Mouse (Mus musculus): Measurements from ENCODE around the gene Itgb5. TPM values are rescaled to one million over a fixed set of nuclear protein-coding genes. Genes with fewer than 3 reads are reported as not detected.

The Itgb5 gene
- polyA plus RNA-seq, 1 experiment, result 36.7 TPM

- no peak for DNase-seq (ENCODE audit: low read depth)
These were observed 63.1 kb downstream of the Itgb5 start for GRCm38 (mm10) chr16:33892539-33892938.

GRCm38 (mm10) chr16:33893796-33894195, 64.3 kb downstream of the Itgb5 start:
- no peak for DNase-seq (ENCODE audit: low read depth)
- TF ChIP-seq POLR2A (IDR thresholded peaks at IDR 0.05; ENCODE audit: borderline replicate concordance, extremely low read depth, insufficient read depth, insufficient read length, poor library complexity, severe bottlenecking) (no peak), CTCF (IDR thresholded peaks at IDR 0.05; ENCODE audit: borderline replicate concordance, extremely low read depth, insufficient read depth, insufficient read length) (no peak)

More at GRCm38 (mm10) chr16:33892539-33892938, 63.1 kb downstream of the Itgb5 start:
- TF ChIP-seq CTCF (IDR thresholded peaks at IDR 0.05; ENCODE audit: borderline replicate concordance, extremely low read depth, insufficient read depth, insufficient read length), result no peak
- TF ChIP-seq POLR2A (IDR thresholded peaks at IDR 0.05; ENCODE audit: borderline replicate concordance, extremely low read depth, insufficient read depth, insufficient read length, poor library complexity, severe bottlenecking), result no peak

- no peak for TF ChIP-seq POLR2A (IDR thresholded peaks at IDR 0.05; ENCODE audit: borderline replicate concordance, extremely low read depth, insufficient read depth, insufficient read length, poor library complexity, severe bottlenecking)
- TF ChIP-seq CTCF (IDR thresholded peaks at IDR 0.05; ENCODE audit: borderline replicate concordance, extremely low read depth, insufficient read depth, insufficient read length), result no peak
- no peak for DNase-seq (ENCODE audit: low read depth)
These were observed 65.0 kb downstream of the Itgb5 start for GRCm38 (mm10) chr16:33894449-33894848.

GRCm38 (mm10) chr16:33895690-33896089, 66.2 kb downstream of the Itgb5 start:
- DNase-seq (ENCODE audit: low read depth), result no peak

GRCm38 (mm10) chr16:33896801-33897200, 67.3 kb downstream of the Itgb5 start:
- TF ChIP-seq CTCF (IDR thresholded peaks at IDR 0.05; ENCODE audit: borderline replicate concordance, extremely low read depth, insufficient read depth, insufficient read length) (no peak), POLR2A (IDR thresholded peaks at IDR 0.05; ENCODE audit: borderline replicate concordance, extremely low read depth, insufficient read depth, insufficient read length, poor library complexity, severe bottlenecking) (no peak)
- no peak for DNase-seq (ENCODE audit: low read depth)

More at GRCm38 (mm10) chr16:33895690-33896089, 66.2 kb downstream of the Itgb5 start:
- TF ChIP-seq POLR2A (IDR thresholded peaks at IDR 0.05; ENCODE audit: borderline replicate concordance, extremely low read depth, insufficient read depth, insufficient read length, poor library complexity, severe bottlenecking) (no peak), CTCF (IDR thresholded peaks at IDR 0.05; ENCODE audit: borderline replicate concordance, extremely low read depth, insufficient read depth, insufficient read length) (no peak)

GRCm38 (mm10) chr16:33903664-33904441, 74.4 kb downstream of the Itgb5 start:
- DNase-seq (ENCODE audit: low read depth), result no peak
- TF ChIP-seq POLR2A (IDR thresholded peaks at IDR 0.05; ENCODE audit: borderline replicate concordance, extremely low read depth, insufficient read depth, insufficient read length, poor library complexity, severe bottlenecking) (no peak), CTCF (IDR thresholded peaks at IDR 0.05; ENCODE audit: borderline replicate concordance, extremely low read depth, insufficient read depth, insufficient read length) (no peak)

- no peak for TF ChIP-seq POLR2A (IDR thresholded peaks at IDR 0.05; ENCODE audit: borderline replicate concordance, extremely low read depth, insufficient read depth, insufficient read length, poor library complexity, severe bottlenecking)
- no peak for TF ChIP-seq CTCF (IDR thresholded peaks at IDR 0.05; ENCODE audit: borderline replicate concordance, extremely low read depth, insufficient read depth, insufficient read length)
- no peak for DNase-seq (ENCODE audit: low read depth)
These were observed 75.1 kb downstream of the Itgb5 start for GRCm38 (mm10) chr16:33904553-33904952.

- TF ChIP-seq CTCF (IDR thresholded peaks at IDR 0.05; ENCODE audit: borderline replicate concordance, extremely low read depth, insufficient read depth, insufficient read length) (no peak), POLR2A (IDR thresholded peaks at IDR 0.05; ENCODE audit: borderline replicate concordance, extremely low read depth, insufficient read depth, insufficient read length, poor library complexity, severe bottlenecking) (no peak)
- peak; percentile 51 for DNase-seq (ENCODE audit: low read depth)
These were observed 78.8 kb downstream of the Itgb5 start for GRCm38 (mm10) chr16:33908239-33908638.

- TF ChIP-seq CTCF (IDR thresholded peaks at IDR 0.05; ENCODE audit: borderline replicate concordance, extremely low read depth, insufficient read depth, insufficient read length) (no peak), POLR2A (IDR thresholded peaks at IDR 0.05; ENCODE audit: borderline replicate concordance, extremely low read depth, insufficient read depth, insufficient read length, poor library complexity, severe bottlenecking) (no peak)
- no peak for DNase-seq (ENCODE audit: low read depth)
These were observed 85.5 kb downstream of the Itgb5 start for GRCm38 (mm10) chr16:33914997-33915396.

GRCm38 (mm10) chr16:33916473-33917251, 87.2 kb downstream of the Itgb5 start:
- TF ChIP-seq POLR2A (IDR thresholded peaks at IDR 0.05; ENCODE audit: borderline replicate concordance, extremely low read depth, insufficient read depth, insufficient read length, poor library complexity, severe bottlenecking) (no peak), CTCF (IDR thresholded peaks at IDR 0.05; ENCODE audit: borderline replicate concordance, extremely low read depth, insufficient read depth, insufficient read length) (no peak)
- peak; percentile 63 for DNase-seq (ENCODE audit: low read depth)

- DNase-seq (ENCODE audit: low read depth), result peak; percentile 30
- TF ChIP-seq CTCF (IDR thresholded peaks at IDR 0.05; ENCODE audit: borderline replicate concordance, extremely low read depth, insufficient read depth, insufficient read length), result no peak
- no peak for TF ChIP-seq POLR2A (IDR thresholded peaks at IDR 0.05; ENCODE audit: borderline replicate concordance, extremely low read depth, insufficient read depth, insufficient read length, poor library complexity, severe bottlenecking)
These were observed 87.9 kb downstream of the Itgb5 start for GRCm38 (mm10) chr16:33917390-33917789.

Measured in brain, embryonic 14.5 days (tissue).